Mouse (Mus musculus): ENCODE data around the gene Rgs9.
"Not testable (repeated sequence)": the region's sequence is repeated elsewhere in the genome, so short reads cannot be mapped to it uniquely, and the experiment has no call there.

Gene Rgs9

GRCm38 (mm10) chr11:109302338-109302737 is 4.4 kb upstream of the Rgs9 start:
- peak; percentile 62 to 70 for DNase-seq

- no peak for DNase-seq
Measured at GRCm38 (mm10) chr11:109297031-109297430, 898 bp downstream of the Rgs9 start.

GRCm38 (mm10) chr11:109292056-109292455 is 5.9 kb downstream of the Rgs9 start:
- DNase-seq, result no peak

GRCm38 (mm10) chr11:109289378-109289777 is 8.6 kb downstream of the Rgs9 start:
- DNase-seq, result not testable (repeated sequence)

- no peak for DNase-seq
Measured at GRCm38 (mm10) chr11:109284811-109285210, 13.1 kb downstream of the Rgs9 start.

GRCm38 (mm10) chr11:109278186-109278585 is 19.7 kb downstream of the Rgs9 start:
- no peak for DNase-seq

GRCm38 (mm10) chr11:109271399-109271798 is 26.5 kb downstream of the Rgs9 start:
- DNase-seq, result no peak

- no peak for DNase-seq
Measured at GRCm38 (mm10) chr11:109270366-109270765, 27.6 kb downstream of the Rgs9 start.

GRCm38 (mm10) chr11:109269662-109270341 is 28.1 kb downstream of the Rgs9 start:
- no peak for DNase-seq

- no peak for DNase-seq
Measured at GRCm38 (mm10) chr11:109269283-109269661, 28.7 kb downstream of the Rgs9 start.

- no peak for DNase-seq
Measured at GRCm38 (mm10) chr11:109266161-109266910, 31.6 kb downstream of the Rgs9 start.

- DNase-seq, result no peak
Measured at GRCm38 (mm10) chr11:109264159-109264768, 33.7 kb downstream of the Rgs9 start.

GRCm38 (mm10) chr11:109260561-109260960 is 37.4 kb downstream of the Rgs9 start:
- DNase-seq, result no peak

GRCm38 (mm10) chr11:109258941-109259910 is 38.7 kb downstream of the Rgs9 start:
- DNase-seq, result no peak

- no peak for DNase-seq
Measured at GRCm38 (mm10) chr11:109257824-109258223, 40.1 kb downstream of the Rgs9 start.

GRCm38 (mm10) chr11:109255022-109255421 is 42.9 kb downstream of the Rgs9 start:
- DNase-seq, result no peak

GRCm38 (mm10) chr11:109252483-109252882 is 45.4 kb downstream of the Rgs9 start:
- DNase-seq, result no peak

GRCm38 (mm10) chr11:109250566-109250965 is 47.4 kb downstream of the Rgs9 start:
- DNase-seq, result no peak

- DNase-seq, result no peak
Measured at GRCm38 (mm10) chr11:109246920-109247319, 51.0 kb downstream of the Rgs9 start.

- DNase-seq, result peak; percentile 8 to 12
Measured at GRCm38 (mm10) chr11:109244635-109245360, 53.1 kb downstream of the Rgs9 start.

- DNase-seq, result no peak
Measured at GRCm38 (mm10) chr11:109240126-109240525, 57.8 kb downstream of the Rgs9 start.

GRCm38 (mm10) chr11:109238671-109239070 is 59.3 kb downstream of the Rgs9 start:
- no peak for DNase-seq

All from kidney, adult 8-10 months (tissue).